Mouse (Mus musculus): ENCODE results near the gene Psd.

DNA sequence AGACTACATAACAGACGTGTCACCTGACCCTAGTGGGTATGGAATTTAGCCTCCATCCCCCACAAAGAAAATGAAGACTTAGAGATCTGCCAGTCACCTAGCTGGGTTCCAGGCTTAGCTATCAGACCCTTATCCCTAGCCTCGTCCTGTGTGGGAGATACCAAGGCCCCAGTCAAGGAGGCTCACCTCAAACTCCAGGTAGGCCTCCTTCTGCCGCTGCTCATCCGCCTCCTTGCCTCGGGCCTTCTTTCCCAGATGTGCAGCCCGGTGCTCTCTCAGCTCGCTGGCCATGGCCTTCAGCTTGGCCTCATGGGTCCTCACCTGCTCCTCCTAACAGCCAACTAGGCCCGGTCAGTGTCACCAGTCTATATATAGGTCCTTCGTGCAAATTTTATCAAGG lies 13.8 kb downstream of the Psd start:
- TF ChIP-seq CTCF (IDR thresholded peaks at IDR 0.05; ENCODE audit: borderline replicate concordance, control insufficient read depth, extremely low read depth, insufficient read depth, low read length, poor library complexity), result no peak
- no peak for TF ChIP-seq POLR2A (IDR thresholded peaks at IDR 0.05; ENCODE audit: control insufficient read depth, extremely low read depth, insufficient read depth, low read length, poor library complexity)
